Mouse (Mus musculus): ENCODE measurements at regions not wholly inside any gene's neighbourhood (a gene's known extent, or its start where the extent isn't known, plus 50 kb on each side); places are given as distances from the start of the nearest gene placed in this dataset.
A peak's percentile ranks its signal among the peaks of the same experiment; 100 is the strongest.

DNA sequence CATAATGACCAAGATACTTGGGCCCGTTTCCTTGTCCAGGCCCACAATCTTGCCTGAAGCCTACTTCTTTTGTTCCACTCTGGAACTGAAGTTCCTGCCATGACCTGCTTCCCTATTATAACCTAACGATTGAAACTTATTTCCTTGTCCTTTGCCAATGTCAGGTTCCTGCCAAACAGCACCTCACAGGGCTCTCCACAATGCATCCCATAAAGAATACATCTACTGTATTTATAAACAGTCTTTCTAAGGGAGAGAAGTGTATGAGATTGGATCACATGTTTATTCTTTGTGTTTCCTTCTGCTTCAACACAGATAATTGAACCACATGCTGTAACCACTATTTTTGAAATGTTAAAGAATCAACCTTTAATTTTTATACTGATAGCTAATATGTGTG lies 1124.3 kb upstream of the Acvr2a start:
- DNase-seq (ENCODE audit: low spot score) (peak; percentile 37), ATAC-seq (peak; percentile 65)
- Histone ChIP-seq H3K36me3 (ENCODE audit: insufficient read depth, low read length) (no peaks in the 10 kb centered on the region), H3K4me1 (ENCODE audit: insufficient read depth, low read depth, low read length) (no peaks in the 10 kb centered on the region), H3K27me3 (replicated peaks; ENCODE audit: insufficient read depth, low read length) (no peaks in the 10 kb centered on the region), H3K4me2 (replicated peaks; ENCODE audit: low read depth, low read length) (no peak overlapping the region), H3K4me3 (ENCODE audit: low read depth, low read length) (no peak overlapping the region), H3K9me3 (ENCODE audit: low read length) (no peaks in the 10 kb centered on the region), H3K9ac (replicated peaks; ENCODE audit: low read depth) (no peak overlapping the region), H3K27ac (ENCODE audit: low read length) (no peak overlapping the region)
- WGBS = 66% methylated on average over 2 of the region's 2 CpGs
- TF ChIP-seq CTCF (IDR thresholded peaks at IDR 0.05) (no peak), EP300 (IDR thresholded peaks at IDR 0.05) (peak; percentile 62; the same call in 1 of the 2 replicates)

All from lung, postnatal 0 days (tissue).